Mouse (Mus musculus) MEL (cell line): Measurements from ENCODE around the gene Snap91. TPM values are rescaled to one million over a fixed set of nuclear protein-coding genes. Genes with fewer than 3 reads are reported as not detected.

ENCODE experiments used
- DNase-seq: peaks from one replicate; pipeline ENCODE4 v3.0.0; 2011; ENCODE audit warnings: low read depth, low spot score
- H3K27ac ChIP-seq: 2 replicates; pipeline ENCODE4 v1.5.1; 2012; ENCODE audit warnings: low read depth, mild to moderate bottlenecking, control low read depth, low read length, moderate library complexity; ENCODE audit not compliant: control insufficient read depth
- H3K27me3 ChIP-seq, 2 experiments: fragments of 150-350 bp in 1 of 2; sonication (generic) in 1 of 2; 2 replicates each; pipeline ENCODE4 v1.6.1; 2012; ENCODE audit warnings: low read length in 2 of 2, mild to moderate bottlenecking in 2 of 2, improper control_type of control experiment in 1 of 2, moderate library complexity in 1 of 2; ENCODE audit not compliant: insufficient read depth in 2 of 2, control insufficient read depth in 1 of 2
- H3K36me3 ChIP-seq, 2 experiments: 2 replicates each; pipeline ENCODE4 v1.6.1; 2012 to 2014; ENCODE audit warnings: low read length in 2 of 2, improper control_type of control experiment in 1 of 2, inconsistent platforms in 1 of 2, mild to moderate bottlenecking in 1 of 2; ENCODE audit not compliant: insufficient read depth in 2 of 2, control insufficient read depth in 1 of 2
- H3K4me1 ChIP-seq, 2 experiments: fragments of 150-350 bp in 1 of 2; sonication (generic) in 1 of 2; 2 replicates each; pipeline ENCODE4 v1.6.1; 2012; ENCODE audit warnings: low read length in 2 of 2, improper control_type of control experiment in 1 of 2, mild to moderate bottlenecking in 1 of 2; ENCODE audit not compliant: insufficient read depth in 2 of 2, control insufficient read depth in 1 of 2
- H3K4me3 ChIP-seq, 2 experiments: fragments of 150-350 bp in 1 of 2; sonication (generic) in 1 of 2; 2 replicates each; pipeline ENCODE4 v1.5.1; 2012; ENCODE audit warnings: low read depth in 2 of 2, low read length in 2 of 2, mild to moderate bottlenecking in 2 of 2, moderate library complexity in 2 of 2, control low read depth in 1 of 2, improper control_type of control experiment in 1 of 2; ENCODE audit not compliant: control insufficient read depth in 1 of 2, insufficient read depth in 1 of 2
- H3K79me2 ChIP-seq: 2 replicates; pipeline ENCODE4 v1.6.1; 2012; ENCODE audit warnings: mild to moderate bottlenecking, low read length, moderate library complexity; ENCODE audit not compliant: control insufficient read depth, poor library complexity, insufficient read depth
- H3K9ac ChIP-seq: 2 replicates; pipeline ENCODE4 v1.6.1; 2012; ENCODE audit warnings: low read depth, mild to moderate bottlenecking, control low read depth, low read length, moderate library complexity; ENCODE audit not compliant: control insufficient read depth, poor library complexity, severe bottlenecking
- H3K9me3 ChIP-seq: fragments of 150-350 bp; sonication (generic); replicated peaks from 2 replicates; pipeline ENCODE4 v1.6.1; 2012; ENCODE audit warnings: mild to moderate bottlenecking, low read length, improper control_type of control experiment, moderate library complexity; ENCODE audit not compliant: insufficient read depth
- BHLHE40 ChIP-seq: IDR thresholded peaks from 2 replicates; pipeline ENCODE4 v1.6.1; 2012; ENCODE audit warnings: low read depth, mild to moderate bottlenecking, inconsistent platforms, low read length, improper control_type of control experiment, borderline replicate concordance
- CHD1 ChIP-seq: IDR thresholded peaks from 2 replicates; pipeline ENCODE4 v1.6.1; 2012; ENCODE audit warnings: low read depth, mild to moderate bottlenecking, inconsistent platforms, low read length, improper control_type of control experiment
- CHD2 ChIP-seq: IDR thresholded peaks from 2 replicates; pipeline ENCODE4 v1.6.1; 2011; ENCODE audit warnings: low read length, improper control_type of control experiment
- EP300 ChIP-seq, 2 experiments: IDR thresholded peaks; 2 replicates each; pipeline ENCODE4 v1.6.1; 2011; ENCODE audit warnings: improper control_type of control experiment in 2 of 2, low read length in 2 of 2, low read depth in 1 of 2, mild to moderate bottlenecking in 1 of 2
- ETS1 ChIP-seq: IDR thresholded peaks from 2 replicates; pipeline ENCODE4 v1.6.1; 2012; ENCODE audit warnings: low read depth, mild to moderate bottlenecking, inconsistent platforms, low read length, improper control_type of control experiment, moderate library complexity
- GATA1 ChIP-seq: IDR thresholded peaks from 2 replicates; pipeline ENCODE4 v1.6.1; 2011; ENCODE audit warnings: low read depth, low read length, improper control_type of control experiment
- HCFC1 ChIP-seq: IDR thresholded peaks from 2 replicates; pipeline ENCODE4 v1.6.1; 2012; ENCODE audit warnings: low read depth, mild to moderate bottlenecking, inconsistent platforms, low read length, improper control_type of control experiment, moderate library complexity
- JUND ChIP-seq: IDR thresholded peaks from 2 replicates; pipeline ENCODE4 v1.6.1; 2011; ENCODE audit warnings: low read depth, mild to moderate bottlenecking, improper control_type of control experiment, low read length
- KAT2A ChIP-seq: conservative IDR thresholded peaks from 2 replicates; pipeline ENCODE4 v1.6.1; 2012; ENCODE audit warnings: low read depth, low read length, improper control_type of control experiment, inconsistent platforms
- MAFK ChIP-seq: IDR thresholded peaks from 2 replicates; pipeline ENCODE4 v1.6.1; 2011; ENCODE audit warnings: low read depth, mild to moderate bottlenecking, low read length, improper control_type of control experiment, borderline replicate concordance
- MEF2A ChIP-seq: IDR thresholded peaks from 2 replicates; pipeline ENCODE4 v1.6.1; 2014; ENCODE audit warnings: low read depth, mild to moderate bottlenecking, inconsistent platforms, low read length, improper control_type of control experiment; ENCODE audit not compliant: poor library complexity, insufficient replicate concordance, severe bottlenecking; ENCODE audit errors: extremely low read depth
- POLR2A ChIP-seq, 2 experiments: IDR thresholded peaks; 2 replicates each; pipeline ENCODE4 v1.6.1; 2011 to 2012; ENCODE audit warnings: low read length in 2 of 2, mild to moderate bottlenecking in 2 of 2, control low read depth in 1 of 2, improper control_type of control experiment in 1 of 2, low read depth in 1 of 2, moderate library complexity in 1 of 2; ENCODE audit not compliant: control insufficient read depth in 1 of 2, insufficient read depth in 1 of 2, poor library complexity in 1 of 2
- POLR2AphosphoS2 ChIP-seq: IDR thresholded peaks from 2 replicates; pipeline ENCODE4 v1.6.1; 2011; ENCODE audit warnings: low read length, improper control_type of control experiment
- POLR2AphosphoS5 ChIP-seq: IDR thresholded peaks from 2 replicates; pipeline ENCODE4 v1.6.1; 2012; ENCODE audit warnings: low read depth, borderline replicate concordance, mild to moderate bottlenecking, inconsistent platforms, low read length, moderate library complexity, mixed read lengths
- SIN3A ChIP-seq: IDR thresholded peaks from 2 replicates; pipeline ENCODE4 v1.6.1; 2012; ENCODE audit warnings: low read length, improper control_type of control experiment, inconsistent platforms
- SMC3 ChIP-seq: IDR thresholded peaks from 2 replicates; pipeline ENCODE4 v1.6.1; 2011; ENCODE audit warnings: low read depth, low read length, improper control_type of control experiment
- UBTF ChIP-seq: IDR thresholded peaks from 2 replicates; pipeline ENCODE4 v1.6.1; 2012; ENCODE audit warnings: low read depth, mild to moderate bottlenecking, inconsistent platforms, low read length, improper control_type of control experiment, moderate library complexity, borderline replicate concordance; ENCODE audit not compliant: insufficient read depth
- USF1 ChIP-seq: IDR thresholded peaks from 2 replicates; pipeline ENCODE4 v1.6.1; 2014; ENCODE audit warnings: low read depth, mild to moderate bottlenecking, inconsistent platforms, low read length, improper control_type of control experiment, moderate library complexity
- ZMIZ1 ChIP-seq: IDR thresholded peaks from 2 replicates; pipeline ENCODE4 v1.6.1; 2012; ENCODE audit warnings: low read depth, mild to moderate bottlenecking, inconsistent platforms, low read length, improper control_type of control experiment, moderate library complexity
- polyA plus RNA-seq, 2 experiments: library from polyadenylated mRNA; stranded (reverse) in 1 of 2; unstranded in 1 of 2; fragments of >175 nt in 1 of 2; fragments of >200 nt in 1 of 2; gene quantifications; 2 replicates each; pipeline versions ENCODE4 v1.2.1 to v1.2.4; 2012; ENCODE audit warnings: low replicate concordance in 2 of 2, low read depth in 1 of 2; ENCODE audit not compliant: insufficient read length in 2 of 2, insufficient read depth in 1 of 2, missing spikeins in 1 of 2
- total RNA-seq: library from RNA; depleted of rRNA; stranded (reverse); fragments of 300-350 nt; gene quantifications from 2 replicates; pipeline ENCODE4 v1.2.3, GENCODE M21; 2012

Snap91 gene
- total and polyA plus RNA-seq, 3 experiments = not detected

DNA sequence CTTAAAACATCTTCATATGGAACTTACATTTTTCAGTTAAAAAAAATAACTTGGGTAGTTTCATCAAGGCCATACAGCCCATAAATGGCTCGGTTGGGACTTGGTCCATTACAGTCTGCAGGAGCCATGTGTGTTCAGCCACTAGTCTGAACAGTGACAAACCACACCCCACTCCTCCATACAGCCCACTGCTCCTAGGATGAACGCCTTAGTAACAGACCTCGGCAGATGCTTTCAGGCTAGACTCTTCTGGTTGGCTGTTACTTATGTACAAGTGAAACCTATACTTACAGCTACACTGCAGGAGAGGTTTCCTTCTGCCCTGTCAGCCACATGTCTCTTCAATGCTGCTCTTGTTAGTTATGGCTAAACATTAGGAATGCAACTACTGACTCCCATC lies 85.2 kb downstream of the Snap91 start:
- no peaks in the 10 kb centered on the region for H3K4me1 ChIP-seq
- TF ChIP-seq SIN3A = no peak
- TF ChIP-seq MAFK = no peak
- TF ChIP-seq, all 39 proteins: peak for 0
- Histone ChIP-seq H3K79me2 (no peaks in the 10 kb centered on the region), H3K36me3 (no peaks in the 10 kb centered on the region), H3K27me3 (peaks cover 0 to 3% of the 10 kb centered on the region in 2 experiments; a peak in 2 of 4 replicates), H3K9ac (no peak overlapping the region), H3K4me3 (no peak overlapping the region), H3K27ac (no peak overlapping the region), H3K9me3 (no peaks in the 10 kb centered on the region)
- no peak for DNase-seq

DNA sequence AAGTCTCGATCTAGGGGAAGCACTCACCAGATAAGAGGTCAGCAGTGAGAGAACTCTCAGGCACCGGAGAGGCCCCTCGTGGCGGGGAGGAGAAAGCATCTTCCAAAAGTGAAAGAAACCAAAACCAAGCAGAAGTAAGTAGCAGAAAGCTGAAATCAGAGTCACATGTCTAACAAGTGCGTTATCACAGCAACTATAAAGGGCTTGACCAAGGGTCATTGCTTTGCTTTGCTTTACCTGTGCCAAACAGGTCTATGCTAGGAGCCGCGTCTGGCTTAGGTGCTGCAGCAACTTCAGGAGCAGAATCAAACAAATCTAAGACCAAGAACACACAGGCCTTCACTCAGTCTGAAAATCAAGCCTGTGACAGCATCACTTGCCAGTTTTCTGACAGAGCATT lies 88.5 kb downstream of the Snap91 start:
- DNase-seq = no peak
- H3K36me3 ChIP-seq = no peaks in the 10 kb centered on the region
- H3K9ac ChIP-seq = no peak overlapping the region
- H3K79me2 ChIP-seq = no peaks in the 10 kb centered on the region
- no peak overlapping the region for H3K27ac ChIP-seq
- H3K4me3 ChIP-seq = no peak overlapping the region
- H3K4me1 ChIP-seq = no peaks in the 10 kb centered on the region
- peaks cover 0 to 5% of the 10 kb centered on the region in 2 experiments; a peak in 2 of 4 replicates for H3K27me3 ChIP-seq
- TF ChIP-seq CHD1 (no peak), POLR2AphosphoS5 (no peak), ZMIZ1 (no peak), MEF2A (no peak), EP300 (IDR thresholded peaks at IDR 0.05; ENCODE audit: low read depth in 1 of 2, low read length in 2 of 2) (no peak), SIN3A (no peak), USF1 (no peak), SMC3 (no peak), UBTF (no peak), JUND (no peak), CHD2 (no peak), POLR2A (IDR thresholded peaks at IDR 0.05; ENCODE audit: control insufficient read depth in 1 of 2, insufficient read depth in 1 of 2, low read depth in 1 of 2, low read length in 2 of 2, poor library complexity in 1 of 2) (no peak), ETS1 (no peak), POLR2AphosphoS2 (no peak), GATA1 (no peak)
- no peaks in the 10 kb centered on the region for H3K9me3 ChIP-seq

DNA sequence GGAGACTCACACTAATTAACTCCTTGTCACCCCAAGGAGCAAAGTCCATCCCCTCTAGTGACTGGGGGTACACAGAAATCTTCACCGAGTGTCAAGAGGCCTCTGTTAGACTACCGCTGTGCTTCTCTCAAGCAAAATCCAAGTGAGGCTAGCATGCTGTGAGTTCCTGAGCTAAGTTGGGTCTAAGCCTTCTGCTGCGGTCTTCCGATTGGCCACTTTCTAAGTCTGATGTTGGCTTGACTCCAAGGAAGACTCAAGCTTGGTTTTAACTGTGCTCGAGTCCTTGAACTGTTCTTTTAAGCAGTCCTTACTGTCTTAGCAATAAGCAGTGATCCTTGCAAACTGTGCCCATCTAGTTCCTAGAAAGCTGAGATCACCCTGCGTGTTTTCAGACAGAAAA lies 91.3 kb downstream of the Snap91 start:
- peaks cover 0 to 4% of the 10 kb centered on the region in 2 experiments; a peak in 2 of 4 replicates for H3K27me3 ChIP-seq
- no peak overlapping the region for H3K27ac ChIP-seq
- no peaks in the 10 kb centered on the region for H3K4me1 ChIP-seq
- no peak for DNase-seq
- no peaks in the 10 kb centered on the region for H3K36me3 ChIP-seq
- no peak overlapping the region for H3K4me3 ChIP-seq
- no peaks in the 10 kb centered on the region for H3K79me2 ChIP-seq
- TF ChIP-seq HCFC1 (no peak), POLR2AphosphoS2 (no peak), BHLHE40 (no peak), MAFK (no peak), KAT2A (no peak)
- H3K9me3 ChIP-seq = no peaks in the 10 kb centered on the region
- no peak overlapping the region for H3K9ac ChIP-seq
